Mouse (Mus musculus) megakaryocyte, embryonic 14.5 days (primary cell): ENCODE results near the gene Cdca4. TPM values are rescaled to one million over a fixed set of nuclear protein-coding genes. Genes with fewer than 3 reads are reported as not detected.

Source experiments
- H3K27me3 ChIP-seq: replicated peaks from 2 replicates; pipeline ENCODE3; 2012; ENCODE audit warnings: inconsistent platforms
- H3K36me3 ChIP-seq: replicated peaks from 2 replicates; pipeline ENCODE3; 2012; ENCODE audit warnings: low read length, inconsistent platforms, mixed read lengths
- H3K4me1 ChIP-seq: 2 replicates; pipeline ENCODE4 v1.6.1; 2012; ENCODE audit warnings: inconsistent platforms
- H3K4me3 ChIP-seq: replicated peaks from 2 replicates; pipeline ENCODE3; 2012; ENCODE audit warnings: moderate library complexity, mild to moderate bottlenecking, inconsistent platforms
- H3K9me3 ChIP-seq: 2 replicates; pipeline ENCODE4 v1.6.1; 2012; ENCODE audit warnings: inconsistent platforms
- FLI1 ChIP-seq: IDR thresholded peaks from 2 replicates; pipeline ENCODE4 v1.6.1; 2012; ENCODE audit warnings: low read length, inconsistent platforms, mixed read lengths
- GATA1 ChIP-seq: IDR thresholded peaks from 3 replicates; pipeline ENCODE4 v1.6.1; 2012; ENCODE audit warnings: mixed read lengths, low read length, inconsistent platforms, borderline replicate concordance
- polyA plus RNA-seq: library from polyadenylated mRNA; stranded (reverse); fragments of >175 nt; gene quantifications from 2 replicates; pipeline ENCODE4 v1.2.3, GENCODE M21; 2012; ENCODE audit warnings: low replicate concordance; ENCODE audit not compliant: insufficient read depth

The Cdca4 gene
- polyA plus RNA-seq, 1 experiment: 11.7 TPM

GRCm38 (mm10) chr12:112870775-112871174 is 41.6 kb upstream of the Cdca4 start:
- Histone ChIP-seq H3K4me1 (peaks cover 60% of the 10 kb centered on the region), H3K4me3 (peak overlapping the region; percentile 69)

GRCm38 (mm10) chr12:112869783-112870204 is 40.6 kb upstream of the Cdca4 start:
- TF ChIP-seq GATA1: no peak
- TF ChIP-seq FLI1: no peak
- H3K27me3 ChIP-seq: peaks cover 71% of the 10 kb centered on the region
- H3K4me3 ChIP-seq: no peak overlapping the region
- H3K4me1 ChIP-seq: peaks cover 59% of the 10 kb centered on the region
- H3K36me3 ChIP-seq: no peaks in the 10 kb centered on the region
- no peaks in the 10 kb centered on the region for H3K9me3 ChIP-seq

More at GRCm38 (mm10) chr12:112870775-112871174, 41.6 kb upstream of the Cdca4 start:
- H3K9me3 ChIP-seq: no peaks in the 10 kb centered on the region
- peaks cover 71% of the 10 kb centered on the region for H3K27me3 ChIP-seq
- TF ChIP-seq FLI1 (no peak), GATA1 (no peak)
- H3K36me3 ChIP-seq: no peaks in the 10 kb centered on the region

GRCm38 (mm10) chr12:112868178-112869087 is 39.2 kb upstream of the Cdca4 start, which contains the start of gene Gpr132:
Gene Gpr132, minus strand, starts transcription at chr12:112868228.
- Histone ChIP-seq H3K4me3 (peak within 1 kb of the TSS; percentile 62), H3K4me1 (peaks cover 53% of the 10 kb centered on the region)

GRCm38 (mm10) chr12:112867106-112867674 is 38.0 kb upstream of the Cdca4 start:
- no peak for TF ChIP-seq GATA1
- no peak for TF ChIP-seq FLI1
- H3K4me1 ChIP-seq: peaks cover 46% of the 10 kb centered on the region
- no peaks in the 10 kb centered on the region for H3K36me3 ChIP-seq
- peaks cover 6% of the 10 kb centered on the region; the same call in 1 of the 2 replicates for H3K9me3 ChIP-seq
- peaks cover 59% of the 10 kb centered on the region for H3K27me3 ChIP-seq
- no peak overlapping the region for H3K4me3 ChIP-seq

More at GRCm38 (mm10) chr12:112868178-112869087, 39.2 kb upstream of the Cdca4 start, which contains the start of gene Gpr132:
- Histone ChIP-seq H3K27me3 (peaks cover 64% of the 10 kb centered on the region), H3K36me3 (no peaks in the 10 kb centered on the region), H3K9me3 (peaks cover 4% of the 10 kb centered on the region; the same call in 1 of the 2 replicates)
- TF ChIP-seq GATA1 (no peak), FLI1 (no peak)

GRCm38 (mm10) chr12:112866467-112867080 is 37.4 kb upstream of the Cdca4 start:
- Histone ChIP-seq H3K4me3 (no peak overlapping the region), H3K9me3 (peaks cover 6% of the 10 kb centered on the region; the same call in 1 of the 2 replicates), H3K36me3 (no peaks in the 10 kb centered on the region), H3K4me1 (peaks cover 50% of the 10 kb centered on the region), H3K27me3 (peaks cover 60% of the 10 kb centered on the region)
- no peak for TF ChIP-seq FLI1
- no peak for TF ChIP-seq GATA1

GRCm38 (mm10) chr12:112864804-112865203 is 35.6 kb upstream of the Cdca4 start:
- Histone ChIP-seq H3K9me3 (peaks cover 6% of the 10 kb centered on the region; the same call in 1 of the 2 replicates), H3K36me3 (no peaks in the 10 kb centered on the region), H3K4me3 (no peak overlapping the region), H3K27me3 (peaks cover 58% of the 10 kb centered on the region), H3K4me1 (peaks cover 49% of the 10 kb centered on the region)
- no peak for TF ChIP-seq GATA1
- no peak for TF ChIP-seq FLI1

GRCm38 (mm10) chr12:112861911-112862321 is 32.7 kb upstream of the Cdca4 start:
- Histone ChIP-seq H3K4me1 (peaks cover 55% of the 10 kb centered on the region), H3K9me3 (peaks cover 6% of the 10 kb centered on the region; the same call in 1 of the 2 replicates), H3K4me3 (no peak overlapping the region), H3K27me3 (peaks cover 60% of the 10 kb centered on the region), H3K36me3 (peaks cover 8% of the 10 kb centered on the region)
- TF ChIP-seq FLI1: no peak
- TF ChIP-seq GATA1: no peak

- Histone ChIP-seq H3K4me1 (peaks cover 55% of the 10 kb centered on the region), H3K27me3 (peaks cover 48% of the 10 kb centered on the region), H3K9me3 (peaks cover 6% of the 10 kb centered on the region; the same call in 1 of the 2 replicates), H3K36me3 (peaks cover 8% of the 10 kb centered on the region), H3K4me3 (peak overlapping the region; percentile 88)
- no peak for TF ChIP-seq FLI1
These were observed 31.5 kb upstream of the Cdca4 start for GRCm38 (mm10) chr12:112860765-112861164.

- no peak for TF ChIP-seq GATA1
- TF ChIP-seq FLI1: no peak
- H3K4me3 ChIP-seq: peak overlapping the region; percentile 88
- H3K27me3 ChIP-seq: peaks cover 44% of the 10 kb centered on the region
- peaks cover 11% of the 10 kb centered on the region for H3K36me3 ChIP-seq
- H3K4me1 ChIP-seq: peaks cover 54% of the 10 kb centered on the region
- peaks cover 6% of the 10 kb centered on the region; the same call in 1 of the 2 replicates for H3K9me3 ChIP-seq
These were observed 30.7 kb upstream of the Cdca4 start for GRCm38 (mm10) chr12:112859930-112860329.
